8 mouse cellular contexts compared by ENCODE assay signal in genomic region chr1:86968261-86968964, GRCm38 (mm10).
DNase-seq lines count a peak whose midpoint lies in the region; ATAC-seq lines count a peak whose summit lies in the region.

No protein-coding gene starts in this region.

- intact Hi-C loops in left cerebral cortex, postnatal 14 days (cut with DNase I): no loop called here

- ATAC-seq in cerebellum, adult (ENCODE audit: insufficient number of reproducible peaks, low FRiP score, low TSS enrichment): no peak

- peak; percentile 11 for DNase-seq in cerebellum, adult 9-10 months
- peak; percentile 54 for DNase-seq in testis, postnatal 10 days (ENCODE audit: low spot score)
- no peak for DNase-seq in testis, postnatal 14 days (ENCODE audit: low spot score)
- peak; percentile 66 for DNase-seq in kidney, adult 9 months
- DNase-seq in yolk sac, embryonic 10.5 days (ENCODE audit: low spot score): no peak
- no peak for DNase-seq in urinary bladder, postnatal 25 days (ENCODE audit: low spot score)
- no peak for DNase-seq in left cerebral cortex, postnatal 14 days (ENCODE audit: low spot score in 2 of 2)

Comparison
In these comparisons a context has a peak if more than half of its experiments do, and no peak if none do; other contexts are left out.
1. DNase-seq: peak in cerebellum, adult 9-10 months (single experiment), testis, postnatal 10 days (single experiment) and kidney, adult 9 months (single experiment); none in testis, postnatal 14 days (single experiment), yolk sac, embryonic 10.5 days (single experiment), urinary bladder, postnatal 25 days (single experiment) and left cerebral cortex, postnatal 14 days (0 of 2).